Mouse (Mus musculus): Measurements from ENCODE around the gene Vstm2b.

The Vstm2b gene

DNA sequence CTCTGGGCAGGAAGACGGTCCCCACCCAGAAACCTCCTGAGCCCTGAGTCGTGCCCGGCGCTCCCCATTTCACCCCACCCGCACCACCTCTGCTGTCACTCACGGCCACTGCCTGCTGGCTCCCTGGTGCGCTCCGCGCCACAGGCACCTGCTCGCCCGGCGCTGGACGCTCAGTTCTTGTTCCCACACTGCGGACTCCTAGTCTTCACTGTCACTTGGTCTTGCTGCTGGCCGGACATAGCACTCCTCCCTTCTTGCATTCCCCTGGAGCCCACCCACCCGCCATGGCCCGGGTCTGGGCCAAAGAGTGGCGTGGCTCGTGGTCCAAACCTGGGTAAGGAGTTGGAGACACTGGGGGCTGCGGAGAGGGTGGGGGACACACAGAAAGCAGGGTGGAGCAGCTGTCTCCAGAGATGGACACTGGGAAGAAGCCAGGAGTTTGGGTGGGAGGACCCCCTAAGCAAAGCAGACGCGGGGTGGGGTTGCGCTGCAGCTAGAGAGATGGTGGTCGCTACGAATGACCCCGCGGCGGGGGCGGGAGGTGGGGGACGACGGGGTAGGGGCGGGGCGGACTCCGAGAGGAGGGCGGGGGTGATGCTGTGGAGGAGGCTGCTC lies at the start of gene Vstm2b:
TSS of gene Vstm2b (plus strand) at position 233 of the 615 bp plus-strand sequence.
- peak; percentile 17 to 20 for DNase-seq

DNA sequence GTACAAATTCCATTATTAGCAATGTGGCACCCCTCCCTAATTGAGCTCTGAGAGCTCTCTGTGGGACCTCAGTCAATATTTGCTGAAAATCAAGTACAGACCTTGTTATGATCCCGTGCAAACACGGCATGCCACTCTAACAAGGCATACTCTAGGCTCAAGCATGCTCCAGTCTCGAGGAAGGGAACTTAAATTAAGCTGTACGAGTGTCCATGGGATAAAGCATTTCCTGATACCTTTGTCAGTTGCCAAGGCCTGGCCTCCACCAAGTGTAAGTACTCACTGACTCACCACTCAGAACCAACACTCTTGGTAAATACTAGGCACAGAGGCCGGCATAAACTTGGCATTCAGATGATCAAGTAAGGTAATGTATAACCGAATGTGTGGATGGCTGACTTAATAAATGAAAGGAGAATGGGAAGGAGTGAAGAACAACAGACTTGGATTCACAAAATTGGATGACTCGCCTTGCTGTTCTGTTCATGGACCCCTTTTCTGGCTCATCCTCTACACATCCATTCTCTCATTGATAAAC lies 42.0 kb upstream of the Vstm2b start:
- DNase-seq, result no peak

DNA sequence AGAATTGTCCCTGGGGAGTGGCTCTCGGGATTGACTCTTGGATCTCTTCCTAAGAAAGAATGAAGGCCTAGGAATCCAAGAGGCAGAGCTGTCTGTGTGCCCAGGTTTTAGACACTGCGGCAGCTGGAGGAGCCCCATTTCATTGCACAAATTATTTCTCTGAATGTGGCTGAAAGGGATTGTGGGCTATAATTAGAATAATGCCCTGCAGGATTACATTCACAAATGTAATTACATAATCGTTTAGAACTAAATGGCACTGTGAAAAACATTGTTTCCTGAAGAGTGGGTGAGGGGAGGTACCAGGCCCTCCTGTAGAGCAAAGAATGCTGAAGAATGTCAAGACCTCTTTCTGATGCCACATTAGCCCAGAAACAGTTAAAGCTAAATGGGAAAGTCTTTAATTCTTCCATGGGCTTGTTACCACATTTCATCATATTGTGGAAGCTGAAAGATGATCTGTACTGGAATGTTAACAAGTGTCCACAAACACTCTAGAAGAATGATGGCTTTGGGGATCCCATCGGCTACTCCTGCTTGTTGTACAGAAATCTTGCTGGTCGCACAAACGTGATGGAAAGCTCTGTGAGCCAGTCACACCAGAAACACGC lies 24.6 kb upstream of the Vstm2b start:
- DNase-seq, result no peak

- DNase-seq, result peak; percentile 45 to 57
Observed at GRCm38 (mm10) chr7:40884855-40885489, 13.2 kb upstream of the Vstm2b start.

- peak in 1 of 2 experiments; percentile 14 for DNase-seq
Observed at GRCm38 (mm10) chr7:40888358-40888757, 9.8 kb upstream of the Vstm2b start.

GRCm38 (mm10) chr7:40896964-40897363 lies 1.2 kb upstream of the Vstm2b start:
- no peak for DNase-seq

DNA sequence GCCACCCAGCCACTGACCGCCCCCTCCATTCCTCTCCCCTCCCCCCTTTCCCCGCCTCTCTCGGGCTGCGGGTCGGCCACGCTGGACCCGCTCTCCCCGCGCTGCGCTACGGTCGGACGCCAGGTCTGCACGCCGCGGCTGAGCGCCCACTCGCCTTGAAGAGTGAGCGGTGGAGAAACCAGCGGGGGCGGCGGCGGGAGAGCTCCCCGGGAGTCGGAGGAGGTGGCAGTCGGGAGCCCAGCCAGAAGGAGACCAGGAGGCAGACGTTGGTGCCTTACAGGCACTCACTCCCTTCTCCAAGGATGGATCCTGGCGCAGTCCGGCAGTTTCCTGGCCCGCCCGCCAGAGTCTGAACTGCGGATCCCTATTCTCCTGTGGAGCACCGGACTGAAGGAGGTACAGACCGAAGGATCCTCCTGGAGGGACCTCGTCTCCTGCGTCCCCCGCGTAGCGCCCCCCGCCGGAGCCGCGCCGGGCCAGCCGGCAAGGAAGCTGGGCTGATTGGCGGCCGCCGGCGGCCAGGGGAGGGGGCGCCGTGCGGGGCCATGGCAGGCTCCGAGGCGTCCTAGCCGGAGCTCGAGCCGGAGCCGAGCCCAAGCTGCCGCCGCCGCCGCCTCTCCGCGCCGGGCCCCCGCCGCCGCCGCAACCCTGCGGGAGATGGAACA lies 715 bp downstream of the Vstm2b start:
- DNase-seq, result peak; percentile 51 to 67

GRCm38 (mm10) chr7:40899376-40900265 lies 1.5 kb downstream of the Vstm2b start:
- peak; percentile 39 to 54 for DNase-seq

DNA sequence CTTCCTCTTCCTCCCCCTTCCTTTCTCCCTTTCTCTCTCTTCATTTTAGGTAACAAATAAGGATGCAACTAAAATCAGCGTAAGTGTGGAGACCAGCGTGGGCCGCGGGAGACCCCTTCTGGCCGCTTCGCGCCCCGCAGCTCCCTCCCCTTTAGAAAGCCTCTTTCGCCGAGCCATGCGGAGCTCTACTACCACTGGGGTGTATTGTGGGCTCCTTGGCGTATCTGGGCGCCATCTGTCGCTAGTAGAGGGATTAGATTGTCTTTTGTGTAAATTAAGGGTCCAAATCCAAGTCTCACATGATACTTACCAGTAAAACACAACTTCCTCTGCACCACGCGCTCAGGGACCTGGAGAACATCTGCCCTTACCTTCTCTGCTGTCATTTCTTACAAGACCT lies 3.1 kb downstream of the Vstm2b start:
- peak; percentile 86 to 89 for DNase-seq

GRCm38 (mm10) chr7:40902506-40902905 lies 4.4 kb downstream of the Vstm2b start:
- peak; percentile 11 to 25 for DNase-seq

GRCm38 (mm10) chr7:40906484-40906883 lies 8.4 kb downstream of the Vstm2b start:
- no peak for DNase-seq

DNA sequence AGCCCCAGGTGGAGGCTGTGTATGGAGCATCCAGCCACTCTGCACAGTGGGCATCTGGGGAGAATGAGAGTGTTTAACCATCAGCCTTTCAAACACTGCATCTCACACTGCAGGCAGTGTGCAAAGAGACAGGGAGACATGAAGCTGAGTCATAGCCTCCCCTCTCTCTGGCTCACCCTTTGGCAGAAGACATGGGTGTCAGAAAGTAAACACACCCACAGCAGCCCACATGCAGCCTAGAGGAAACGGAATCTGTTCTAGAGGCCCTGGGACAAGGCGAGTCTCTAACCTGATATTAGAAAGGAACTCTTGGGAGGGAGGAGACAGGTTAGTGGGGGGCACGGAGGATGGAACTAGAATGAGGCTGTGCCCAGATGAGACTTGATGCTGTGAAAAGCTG lies 18.6 kb downstream of the Vstm2b start:
- no peak for DNase-seq

GRCm38 (mm10) chr7:40920118-40920517 lies 22.0 kb downstream of the Vstm2b start:
- no peak for DNase-seq

DNA sequence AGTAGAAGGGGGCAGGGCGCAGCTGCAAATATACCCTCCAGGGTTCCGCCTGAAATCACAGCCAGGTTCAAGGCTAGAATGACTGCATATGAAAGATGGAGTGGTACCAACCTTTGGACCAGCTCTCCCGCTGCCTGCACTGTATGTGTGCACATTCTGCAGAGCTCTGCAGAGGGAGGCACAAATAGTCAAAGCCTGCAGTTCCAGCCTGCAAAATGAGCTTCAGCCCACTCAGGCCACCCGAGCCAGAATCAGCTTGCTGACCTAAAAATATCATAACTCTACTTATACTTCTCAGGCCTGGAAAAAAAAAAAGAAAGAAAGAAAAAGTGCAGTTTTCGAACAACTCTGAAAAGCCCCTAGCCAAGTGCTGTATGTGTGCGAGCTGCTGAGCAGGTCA lies 23.2 kb downstream of the Vstm2b start:
- DNase-seq, result no peak

DNA sequence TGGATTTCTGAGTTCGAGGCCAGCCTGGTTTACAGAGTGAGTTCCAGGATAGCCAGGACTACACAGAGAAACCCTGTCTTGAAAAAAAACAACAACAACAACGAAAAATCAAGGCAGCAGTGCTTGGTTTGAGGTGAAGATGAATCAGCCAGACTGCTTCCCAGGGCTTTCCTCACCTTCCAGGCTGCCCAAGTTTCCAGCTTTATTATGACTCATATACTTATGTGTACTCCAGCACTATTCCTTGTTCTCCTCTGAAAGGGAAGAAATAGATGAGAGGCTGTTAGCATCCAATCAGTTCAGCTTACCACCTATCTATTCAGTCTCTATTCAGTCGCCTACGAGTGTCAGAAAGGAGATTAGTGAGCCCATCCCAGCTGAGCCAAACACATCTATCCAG lies 24.7 kb downstream of the Vstm2b start:
- no peak for DNase-seq

- peak; percentile 2 to 6 for DNase-seq
Observed at GRCm38 (mm10) chr7:40928391-40928790, 30.3 kb downstream of the Vstm2b start.

GRCm38 (mm10) chr7:40936617-40937212 lies 38.6 kb downstream of the Vstm2b start:
- no peak for DNase-seq

GRCm38 (mm10) chr7:40939371-40939770 lies 41.2 kb downstream of the Vstm2b start:
- DNase-seq, result no peak

DNA sequence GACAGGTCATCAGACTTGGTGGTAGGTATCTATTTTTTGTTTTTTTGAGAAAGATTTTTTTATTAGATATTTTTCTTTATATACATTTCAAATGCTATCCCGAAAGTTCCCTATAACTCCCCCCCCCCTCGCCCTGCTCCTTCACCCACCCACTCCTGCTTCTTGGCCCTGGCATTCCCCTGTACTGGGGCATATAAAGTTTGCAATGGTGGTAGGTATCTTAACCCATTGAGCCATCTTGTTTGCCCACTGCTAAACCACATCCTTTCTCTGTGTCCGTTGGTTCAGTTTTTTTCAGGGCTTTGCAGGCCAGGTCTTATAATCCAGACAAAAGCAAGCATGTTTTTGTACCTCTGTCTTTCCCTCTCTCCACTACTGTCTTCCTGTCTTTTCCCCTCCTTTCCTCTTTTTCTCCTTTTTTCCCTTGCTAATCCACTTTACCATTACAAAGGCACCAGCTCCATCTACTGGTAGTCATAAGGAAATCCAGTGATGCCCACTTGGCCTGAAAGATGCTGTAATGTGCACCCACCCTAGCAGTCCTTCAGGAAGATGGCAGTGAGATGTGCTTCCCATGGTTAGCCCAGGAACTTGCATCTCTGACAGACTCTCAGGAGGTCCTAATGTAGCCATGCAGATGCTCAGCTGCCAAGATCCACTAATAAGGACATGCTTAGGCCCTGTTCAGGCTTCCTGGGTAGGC lies 44.3 kb downstream of the Vstm2b start:
- DNase-seq, result peak in 1 of 2 experiments; percentile 6

All from kidney, postnatal 4 days (tissue).